Mouse (Mus musculus) ES-E14 (cell line): ENCODE data around the gene Sox5. TPM values are rescaled to one million over a fixed set of nuclear protein-coding genes. Genes with fewer than 3 reads are reported as not detected.

Experiments used
- DNase-seq: peaks from one replicate; pipeline ENCODE4 v3.0.0-alpha.2; 2013; ENCODE audit warnings: low read depth, low spot score
- H3K27ac ChIP-seq: 2 replicates; pipeline ENCODE4 v1.5.1; 2012; ENCODE audit warnings: low read depth, mild to moderate bottlenecking, low read length, moderate library complexity, mixed read lengths; ENCODE audit not compliant: poor library complexity, insufficient read depth, severe bottlenecking
- H3K36me3 ChIP-seq: 2 replicates; pipeline ENCODE4 v1.6.1; 2012; ENCODE audit warnings: mild to moderate bottlenecking, low read length, moderate library complexity, mixed read lengths; ENCODE audit not compliant: control insufficient read depth, poor library complexity, insufficient read depth, severe bottlenecking
- H3K4me1 ChIP-seq, 2 experiments: fragments of 150-350 bp in 1 of 2; sonication (generic) in 1 of 2; 2 replicates each; pipeline ENCODE4 v1.6.1; 2012; ENCODE audit warnings: low read length in 2 of 2, mild to moderate bottlenecking in 1 of 2, mixed read lengths in 1 of 2; ENCODE audit not compliant: control insufficient read depth in 2 of 2, insufficient read depth in 2 of 2, poor library complexity in 1 of 2
- H3K4me3 ChIP-seq, 2 experiments: fragments of 150-350 bp in 1 of 2; sonication (generic) in 1 of 2; 2 replicates each; pipeline ENCODE4 v1.5.1; 2012; ENCODE audit warnings: low read length in 2 of 2, low read depth in 1 of 2, mild to moderate bottlenecking in 1 of 2, mixed read lengths in 1 of 2; ENCODE audit not compliant: insufficient read depth in 1 of 2, poor library complexity in 1 of 2, severe bottlenecking in 1 of 2
- H3K9ac ChIP-seq: 2 replicates; pipeline ENCODE4 v1.6.1; 2012; ENCODE audit warnings: low read depth, mild to moderate bottlenecking, low read length, mixed read lengths; ENCODE audit not compliant: poor library complexity, insufficient read depth, severe bottlenecking
- H3K9me3 ChIP-seq: fragments of 150-350 bp; sonication (generic); 2 replicates; pipeline ENCODE4 v1.6.1; 2012; ENCODE audit warnings: low read depth, mild to moderate bottlenecking, low read length; ENCODE audit not compliant: control insufficient read depth, insufficient read depth
- CHD2 ChIP-seq: IDR thresholded peaks from 2 replicates; pipeline ENCODE4 v1.6.1; 2014; ENCODE audit warnings: mild to moderate bottlenecking, low read depth, low read length, inconsistent platforms
- HCFC1 ChIP-seq: IDR thresholded peaks from 2 replicates; pipeline ENCODE4 v1.6.1; 2012; ENCODE audit warnings: low read length, inconsistent platforms, borderline replicate concordance; ENCODE audit not compliant: insufficient read depth
- MAFK ChIP-seq: IDR thresholded peaks from 2 replicates; pipeline ENCODE4 v1.6.1; 2014; ENCODE audit warnings: mild to moderate bottlenecking, low read depth, low read length, inconsistent platforms; ENCODE audit not compliant: insufficient read depth
- ZC3H11A ChIP-seq: IDR thresholded peaks from 2 replicates; pipeline ENCODE4 v1.6.1; 2012; ENCODE audit warnings: low read depth, mild to moderate bottlenecking, inconsistent platforms, low read length, borderline replicate concordance
- ZNF384 ChIP-seq: IDR thresholded peaks from 2 replicates; pipeline ENCODE4 v1.6.1; 2012; ENCODE audit warnings: low read depth, low read length, inconsistent platforms
- in situ Hi-C, 2 experiments: fragments of 600-800 bp; cut with MboI; formaldehyde crosslinking; loops; one replicate each; pipeline ENCODE4 v1.15.1; 2025; ENCODE audit warnings: low sequenced_read_pairs in 2 of 2, inconsistent platforms in 1 of 2; ENCODE audit not compliant: unreplicated experiment in 2 of 2
- total RNA-seq: library from RNA; depleted of rRNA; stranded (reverse); fragments of 300-350 nt; gene quantifications from 2 replicates; pipeline ENCODE4 v1.2.3, GENCODE M21; 2012

Sox5 gene
- total RNA-seq, 1 experiment = 0.36 TPM

DNA sequence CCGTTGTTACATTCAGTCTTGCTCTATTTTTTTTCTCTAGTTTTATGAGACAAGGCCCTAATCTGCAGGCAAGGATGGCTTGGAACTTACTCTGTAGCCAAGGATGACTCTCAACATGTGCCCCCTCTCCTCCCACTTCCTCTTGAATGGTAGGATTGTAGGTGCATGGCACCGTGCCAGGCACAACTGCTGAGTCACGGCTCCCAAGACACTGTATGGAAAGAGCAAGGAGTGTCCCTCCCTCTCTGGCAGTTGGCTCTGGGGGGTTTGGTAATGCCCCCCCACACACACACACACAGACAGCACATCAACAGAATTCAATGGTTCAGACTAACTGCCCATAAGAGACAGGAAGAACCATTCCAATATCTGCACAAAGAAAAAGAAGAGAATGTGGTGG, 693.5 kb downstream of the Sox5 start:
- Histone ChIP-seq H3K9ac (no peak overlapping the region), H3K27ac (no peak overlapping the region), H3K4me3 (no peak overlapping the region), H3K4me1 (no peaks in the 10 kb centered on the region), H3K9me3 (no peaks in the 10 kb centered on the region), H3K36me3 (no peaks in the 10 kb centered on the region)
- no peak for DNase-seq
- in situ Hi-C loops = no loop called here
- TF ChIP-seq ZNF384 (no peak), ZC3H11A (no peak), MAFK (no peak), CHD2 (no peak), HCFC1 (no peak)

- no peak for TF ChIP-seq MAFK
- no peak for TF ChIP-seq ZNF384
- no peak for TF ChIP-seq HCFC1
- no peak for TF ChIP-seq ZC3H11A
- no peak for TF ChIP-seq CHD2
- in situ Hi-C loops = no loop called here
Observed at GRCm38 (mm10) chr6:144086096-144086810, 695.5 kb downstream of the Sox5 start.

DNA sequence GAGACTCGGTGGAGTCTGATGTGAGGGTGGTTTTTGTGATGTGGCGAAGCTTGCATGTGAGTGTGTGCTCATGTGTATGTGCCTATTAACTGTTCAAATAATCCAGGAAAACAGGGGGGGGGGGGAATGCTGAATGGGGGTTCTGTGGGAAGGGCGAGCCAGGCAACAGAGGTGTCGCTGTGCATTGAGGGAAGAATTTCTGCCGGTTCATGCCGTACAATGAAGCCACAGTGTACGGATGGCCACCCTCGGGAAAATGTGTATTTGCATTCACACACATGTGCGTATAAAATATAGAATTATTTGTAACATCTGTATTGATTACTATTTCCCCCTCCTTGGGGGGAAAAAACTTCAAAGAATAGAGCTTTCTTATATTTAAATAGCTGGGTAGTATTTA, 699.5 kb downstream of the Sox5 start:
- no peak for TF ChIP-seq ZC3H11A
- no peak for TF ChIP-seq MAFK
- TF ChIP-seq HCFC1 = no peak
- no peak for TF ChIP-seq CHD2
- no peak for TF ChIP-seq ZNF384
- Histone ChIP-seq H3K27ac (no peak overlapping the region), H3K9me3 (no peaks in the 10 kb centered on the region), H3K4me3 (no peak overlapping the region), H3K36me3 (no peaks in the 10 kb centered on the region), H3K4me1 (no peaks in the 10 kb centered on the region), H3K9ac (no peak overlapping the region)
- no peak for DNase-seq
- in situ Hi-C loops = no loop called here

More at GRCm38 (mm10) chr6:144086096-144086810, 695.5 kb downstream of the Sox5 start:
- Histone ChIP-seq H3K36me3 (no peaks in the 10 kb centered on the region), H3K4me1 (no peaks in the 10 kb centered on the region), H3K4me3 (no peak overlapping the region), H3K9ac (no peak overlapping the region), H3K27ac (no peak overlapping the region), H3K9me3 (no peaks in the 10 kb centered on the region)
- no peak for DNase-seq

- Histone ChIP-seq H3K36me3 (no peaks in the 10 kb centered on the region), H3K4me1 (no peaks in the 10 kb centered on the region), H3K9me3 (no peaks in the 10 kb centered on the region), H3K4me3 (no peak overlapping the region), H3K27ac (no peak overlapping the region), H3K9ac (no peak overlapping the region)
- TF ChIP-seq ZC3H11A = no peak
- no peak for TF ChIP-seq ZNF384
- no peak for TF ChIP-seq HCFC1
- no peak for TF ChIP-seq MAFK
- TF ChIP-seq CHD2 = no peak
- in situ Hi-C loops = no loop called here
- DNase-seq = no peak
Observed at GRCm38 (mm10) chr6:144077826-144078225, 704.0 kb downstream of the Sox5 start.

- no peak for DNase-seq
- Histone ChIP-seq H3K9me3 (no peaks in the 10 kb centered on the region), H3K4me1 (no peaks in the 10 kb centered on the region), H3K36me3 (no peaks in the 10 kb centered on the region), H3K9ac (no peak overlapping the region), H3K27ac (no peak overlapping the region), H3K4me3 (no peak overlapping the region)
- in situ Hi-C loops = no loop called here
- TF ChIP-seq MAFK = no peak
Observed at GRCm38 (mm10) chr6:144076376-144076775, 705.4 kb downstream of the Sox5 start.
